Mouse (Mus musculus): ENCODE results near the gene 4933415A04Rik.

DNA sequence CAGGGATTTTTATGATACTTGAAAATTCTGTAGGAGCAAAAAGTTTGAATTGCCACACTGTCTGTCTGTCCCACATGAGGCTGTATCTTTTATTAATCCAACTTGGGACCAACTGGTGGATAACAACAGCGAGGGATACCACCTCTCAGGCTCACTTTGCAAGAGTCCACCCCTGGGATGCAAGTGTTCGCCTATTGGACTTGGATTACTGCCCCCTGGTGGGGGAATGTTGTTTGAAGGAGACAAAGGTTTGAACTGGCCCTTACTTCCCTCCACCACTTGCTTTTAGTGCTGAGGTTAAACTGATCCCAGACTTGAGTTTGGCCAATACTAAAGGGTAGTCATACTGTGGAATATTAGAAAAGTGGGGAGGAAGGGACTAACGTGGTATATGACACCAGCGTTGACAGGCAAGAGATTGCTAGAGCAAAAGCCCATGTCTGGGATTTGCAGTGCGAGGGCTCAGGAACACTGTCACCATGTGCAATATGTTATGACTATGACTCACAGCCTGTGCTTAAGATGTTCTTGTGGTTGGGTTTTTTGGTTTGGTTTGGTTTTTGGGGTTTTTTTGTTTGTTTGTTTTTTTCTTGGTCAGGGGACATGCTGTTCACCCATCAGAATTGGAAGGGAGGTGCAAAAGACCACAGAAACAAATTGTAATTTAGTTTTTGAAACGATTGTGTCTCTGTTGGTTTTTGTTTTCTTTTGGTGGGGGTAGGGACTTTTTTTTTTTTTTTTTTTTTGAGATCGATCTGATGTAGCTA, at the start of gene 4933415A04Rik:
- TF ChIP-seq HCFC1 (IDR thresholded peaks at IDR 0.05; ENCODE audit: borderline replicate concordance, insufficient read depth, low read length) (no peak), ZNF384 (IDR thresholded peaks at IDR 0.05; ENCODE audit: low read depth, low read length) (no peak; the same call in 1 of the 2 replicates), MAFK (IDR thresholded peaks at IDR 0.05; ENCODE audit: insufficient read depth, low read depth, low read length) (no peak), ZC3H11A (IDR thresholded peaks at IDR 0.05; ENCODE audit: borderline replicate concordance, low read depth, low read length) (no peak), CHD2 (IDR thresholded peaks at IDR 0.05; ENCODE audit: low read depth, low read length) (no peak)
